In genomic region chr4:119490806-119491205, GRCm38 (mm10) we compare ENCODE assay signal across 7 mouse cellular contexts. TPM values are rescaled to one million over a fixed set of nuclear protein-coding genes. Genes with fewer than 3 reads are reported as not detected.
DNase-seq lines count a peak whose midpoint lies in the region; ATAC-seq and TF ChIP-seq lines count a peak whose summit lies in the region.

No protein-coding gene starts in this region.

- no peaks in the 10 kb centered on the region for H3K4me1 ChIP-seq in MEL (ENCODE audit: control insufficient read depth in 1 of 2, insufficient read depth in 2 of 2, low read length in 2 of 2)
- peaks cover 3% of the 10 kb centered on the region; the same call in 1 of the 2 replicates for H3K4me1 ChIP-seq in midbrain, postnatal 0 days (ENCODE audit: insufficient read depth, low read length)

- H3K36me3 ChIP-seq in MEL (ENCODE audit: control insufficient read depth in 1 of 2, insufficient read depth in 2 of 2, low read length in 2 of 2) = no peaks in the 10 kb centered on the region
- H3K36me3 ChIP-seq in midbrain, postnatal 0 days (ENCODE audit: insufficient read depth, low read length) = no peaks in the 10 kb centered on the region

- H3K9me3 ChIP-seq in MEL (replicated peaks; ENCODE audit: insufficient read depth, low read length) = no peaks in the 10 kb centered on the region
- no peaks in the 10 kb centered on the region for H3K9me3 ChIP-seq in midbrain, postnatal 0 days (ENCODE audit: low read length)

- TF ChIP-seq RAD21 in MEL (IDR thresholded peaks at IDR 0.05; ENCODE audit: low read depth, low read length) = peak; percentile 22

- no peak overlapping the region for H3K9ac ChIP-seq in MEL (ENCODE audit: control insufficient read depth, low read depth, low read length, poor library complexity, severe bottlenecking)
- H3K9ac ChIP-seq in midbrain, postnatal 0 days (replicated peaks; ENCODE audit: low read length, poor library complexity, severe bottlenecking) = no peak overlapping the region

- no peak overlapping the region for H3K27ac ChIP-seq in MEL (ENCODE audit: control insufficient read depth, low read depth, low read length)
- H3K27ac ChIP-seq in midbrain, postnatal 0 days (ENCODE audit: low read depth, low read length) = no peak overlapping the region

- peak; percentile 16 to 41 (median 35); a peak in 3 of 6 replicates for TF ChIP-seq CTCF in MEL (IDR thresholded peaks at IDR 0.05 in 2 of 3, conservative IDR thresholded peaks at IDR 0.05 in 1 of 3; ENCODE audit: control insufficient read depth in 1 of 3, insufficient read depth in 1 of 3, low read depth in 2 of 3, low read length in 3 of 3, poor library complexity in 1 of 3, severe bottlenecking in 1 of 3)
- peak; percentile 72 for TF ChIP-seq CTCF in midbrain, postnatal 0 days (IDR thresholded peaks at IDR 0.05)

- ATAC-seq in midbrain, postnatal 0 days (ENCODE audit: low FRiP score) = no peak
- no peak for ATAC-seq in activated CD4-positive, CD25-positive, alpha-beta regulatory T cell, adult 4 months

- no peak for TF ChIP-seq EP300 in MEL (IDR thresholded peaks at IDR 0.05; ENCODE audit: low read depth in 1 of 2, low read length in 2 of 2)

- no peak overlapping the region for H3K4me2 ChIP-seq in midbrain, postnatal 0 days (ENCODE audit: low read depth, low read length, poor library complexity, severe bottlenecking)

- no peaks in the 10 kb centered on the region for H3K79me2 ChIP-seq in MEL (ENCODE audit: control insufficient read depth, insufficient read depth, low read length, poor library complexity)

- no peak overlapping the region for H3K4me3 ChIP-seq in MEL (ENCODE audit: control insufficient read depth in 1 of 2, insufficient read depth in 1 of 2, low read depth in 2 of 2, low read length in 2 of 2)
- H3K4me3 ChIP-seq in midbrain, postnatal 0 days (ENCODE audit: low read depth, low read length) = no peak overlapping the region

- peak; percentile 53 for DNase-seq in layer of hippocampus, adult 11-12 months (ENCODE audit: low spot score)
- no peak for DNase-seq in layer of hippocampus, adult 8-10 months (ENCODE audit: low spot score in 2 of 2)
- peak; percentile 26 for DNase-seq in MEL (ENCODE audit: low read depth, low spot score)
- DNase-seq in c-Kit-positive CD71-negative TER-119-negative erythroid progenitor cells, embryonic 14.5 days (ENCODE audit: low read depth) = peak; percentile 37
- peak; percentile 64 for DNase-seq in induced T-regulatory cell, adult 2 months (ENCODE audit: low read depth)
- peak; percentile 66 for DNase-seq in midbrain, postnatal 0 days (ENCODE audit: low spot score)

- WGBS in midbrain, postnatal 0 days = 85% methylated on average over 3 of the region's 3 CpGs

- no peaks in the 10 kb centered on the region for H3K27me3 ChIP-seq in MEL (ENCODE audit: control insufficient read depth in 1 of 2, insufficient read depth in 2 of 2, low read length in 2 of 2)
- H3K27me3 ChIP-seq in midbrain, postnatal 0 days (ENCODE audit: insufficient read depth, low read length) = no peaks in the 10 kb centered on the region

- no peak for TF ChIP-seq POLR2A in MEL (IDR thresholded peaks at IDR 0.05; ENCODE audit: control insufficient read depth in 1 of 2, insufficient read depth in 1 of 2, low read depth in 1 of 2, low read length in 2 of 2, poor library complexity in 1 of 2)

TF ChIP-seq in MEL, 35 proteins besides CTCF, POLR2A, EP300 and RAD21:
- TF ChIP-seq SMC3 (IDR thresholded peaks at IDR 0.05; ENCODE audit: low read depth, low read length) (peak; percentile 29; the same call in 1 of the 2 replicates), MXI1 (IDR thresholded peaks at IDR 0.05; ENCODE audit: low read depth, low read length) (no peak)

RNA-seq across cellular contexts. Expression of gene Rimkla, which starts 1.6 kb away (rescaled TPM):
- 10 to 100 TPM; 11.8 to 18.2 (median 13.2) TPM for total RNA-seq in layer of hippocampus, adult 8-10 months (2022)
- not detected in 2 replicates for total RNA-seq in MEL (2012; rRNA removed)
- not detected for polyA plus RNA-seq in MEL (2012; ENCODE audit: insufficient read depth in 1 of 2, insufficient read length in 2 of 2, low read depth in 1 of 2, low replicate concordance in 2 of 2, missing spikeins in 1 of 2)
- 37.1 and 45.3 TPM in 2 replicates for total RNA-seq in midbrain, postnatal 0 days (2014; rRNA removed)
- 25.3 and 25.8 TPM in 2 replicates for polyA plus RNA-seq in midbrain, postnatal 0 days (2015; fragmentation: Nextera tagmentation; extraction: Ambion mirVana)
- polyA plus RNA-seq in activated CD4-positive, CD25-positive, alpha-beta regulatory T cell, adult 4 months (2017; shearing (Covaris generic)) = under 1 TPM; 0.14 to 0.19 TPM

RNA-seq across cellular contexts. Expression of gene Foxj3, which starts 46.0 kb away (rescaled TPM):
- 10 to 100 TPM; 71.9 to 96.3 (median 78.0) TPM for total RNA-seq in layer of hippocampus, adult 8-10 months (2022)
- 11.0 and 11.7 TPM in 2 replicates for total RNA-seq in MEL (2012; rRNA removed)
- polyA plus RNA-seq in MEL (2012; ENCODE audit: insufficient read depth in 1 of 2, insufficient read length in 2 of 2, low read depth in 1 of 2, low replicate concordance in 2 of 2, missing spikeins in 1 of 2) = 10 to 100 TPM in 1 of 2 experiments, not detected in 1; 27.0 TPM
- total RNA-seq in midbrain, postnatal 0 days (2014; rRNA removed) = 39.1 and 46.0 TPM in 2 replicates
- polyA plus RNA-seq in midbrain, postnatal 0 days (2015; fragmentation: Nextera tagmentation; extraction: Ambion mirVana) = 21.3 and 26.4 TPM in 2 replicates
- 10 to 100 TPM in 1 of 2 experiments, 1 to 10 TPM in 1; 9.4 to 11.7 TPM for polyA plus RNA-seq in activated CD4-positive, CD25-positive, alpha-beta regulatory T cell, adult 4 months (2017; shearing (Covaris generic))

RNA-seq across cellular contexts. Expression of gene Frg2f1, which starts 48.5 kb away (rescaled TPM):
- 10 to 100 TPM; 20.4 to 23.7 (median 21.5) TPM for total RNA-seq in layer of hippocampus, adult 8-10 months (2022)
- total RNA-seq in MEL (2012; rRNA removed) = 1.2 and 1.5 TPM in 2 replicates
- polyA plus RNA-seq in MEL (2012; ENCODE audit: insufficient read depth in 1 of 2, insufficient read length in 2 of 2, low read depth in 1 of 2, low replicate concordance in 2 of 2, missing spikeins in 1 of 2) = 1 to 10 TPM in 1 of 2 experiments, not detected in 1; 2.0 TPM
- 19.0 and 27.4 TPM in 2 replicates for total RNA-seq in midbrain, postnatal 0 days (2014; rRNA removed)
- 15.9 and 16.1 TPM in 2 replicates for polyA plus RNA-seq in midbrain, postnatal 0 days (2015; fragmentation: Nextera tagmentation; extraction: Ambion mirVana)
- polyA plus RNA-seq in activated CD4-positive, CD25-positive, alpha-beta regulatory T cell, adult 4 months (2017; shearing (Covaris generic)) = 1 to 10 TPM; 1.4 to 1.8 TPM

Comparison
In these comparisons a context has a peak if more than half of its experiments do, and no peak if none do; other contexts are left out.
1. DNase-seq: peak in layer of hippocampus, adult 11-12 months (single experiment), MEL (single experiment), c-Kit-positive CD71-negative TER-119-negative erythroid progenitor cells, embryonic 14.5 days (single experiment), induced T-regulatory cell, adult 2 months (single experiment) and midbrain, postnatal 0 days (single experiment); none in layer of hippocampus, adult 8-10 months (0 of 2).
2. RNA of gene Rimkla, which starts 1.6 kb away (total RNA-seq): 37.1 to 45.3 TPM in midbrain, postnatal 0 days and 11.8 to 18.2 TPM in layer of hippocampus, adult 8-10 months; not detected in MEL; every median in the first group is over 10 times any median in the second.